Mouse (Mus musculus): ENCODE measurements around the gene 4931406P16Rik. TPM values are rescaled to one million over a fixed set of nuclear protein-coding genes. Genes with fewer than 3 reads are reported as not detected.

Gene 4931406P16Rik
- polyA plus RNA-seq, 1 experiment = 35.0 TPM

- DNase-seq (ENCODE audit: low read depth) = no peak
Measured at GRCm38 (mm10) chr7:34312786-34313442, 437 bp downstream of the 4931406P16Rik start.

- DNase-seq (ENCODE audit: low read depth) = no peak
Measured at GRCm38 (mm10) chr7:34309186-34309764, 4.1 kb downstream of the 4931406P16Rik start.

- DNase-seq (ENCODE audit: low read depth) = no peak
Measured at GRCm38 (mm10) chr7:34308586-34308985, 4.8 kb downstream of the 4931406P16Rik start.

- no peak for DNase-seq (ENCODE audit: low read depth)
Measured at GRCm38 (mm10) chr7:34305454-34305853, 7.9 kb downstream of the 4931406P16Rik start.

- DNase-seq (ENCODE audit: low read depth) = no peak
Measured at GRCm38 (mm10) chr7:34302651-34303050, 10.7 kb downstream of the 4931406P16Rik start.

- no peak for DNase-seq (ENCODE audit: low read depth)
Measured at GRCm38 (mm10) chr7:34301952-34302351, 11.4 kb downstream of the 4931406P16Rik start.

GRCm38 (mm10) chr7:34298818-34299217 is 14.5 kb downstream of the 4931406P16Rik start:
- DNase-seq (ENCODE audit: low read depth) = no peak

GRCm38 (mm10) chr7:34296124-34296523 is 17.2 kb downstream of the 4931406P16Rik start:
- DNase-seq (ENCODE audit: low read depth) = no peak

GRCm38 (mm10) chr7:34292633-34293032 is 20.7 kb downstream of the 4931406P16Rik start:
- DNase-seq (ENCODE audit: low read depth) = no peak

GRCm38 (mm10) chr7:34291265-34291664 is 22.1 kb downstream of the 4931406P16Rik start:
- no peak for DNase-seq (ENCODE audit: low read depth)

GRCm38 (mm10) chr7:34290450-34291151 is 22.8 kb downstream of the 4931406P16Rik start:
- peak; percentile 47 for DNase-seq (ENCODE audit: low read depth)

- DNase-seq (ENCODE audit: low read depth) = no peak
Measured at GRCm38 (mm10) chr7:34277656-34278055, 35.7 kb downstream of the 4931406P16Rik start.

- DNase-seq (ENCODE audit: low read depth) = no peak
Measured at GRCm38 (mm10) chr7:34276066-34276465, 37.3 kb downstream of the 4931406P16Rik start.

GRCm38 (mm10) chr7:34272465-34272864 is 40.9 kb downstream of the 4931406P16Rik start:
- no peak for DNase-seq (ENCODE audit: low read depth)

GRCm38 (mm10) chr7:34268463-34268862 is 44.9 kb downstream of the 4931406P16Rik start:
- no peak for DNase-seq (ENCODE audit: low read depth)

- DNase-seq (ENCODE audit: low read depth) = no peak
Measured at GRCm38 (mm10) chr7:34266421-34266820, 46.9 kb downstream of the 4931406P16Rik start.

GRCm38 (mm10) chr7:34265876-34266346 is 47.4 kb downstream of the 4931406P16Rik start:
- no peak for DNase-seq (ENCODE audit: low read depth)

GRCm38 (mm10) chr7:34263437-34263836 is 49.9 kb downstream of the 4931406P16Rik start:
- no peak for DNase-seq (ENCODE audit: low read depth)

- no peak for DNase-seq (ENCODE audit: low read depth)
Measured at GRCm38 (mm10) chr7:34258407-34258806, 54.9 kb downstream of the 4931406P16Rik start.

- DNase-seq (ENCODE audit: low read depth) = no peak
Measured at GRCm38 (mm10) chr7:34257279-34257678, 56.1 kb downstream of the 4931406P16Rik start.

- no peak for DNase-seq (ENCODE audit: low read depth)
Measured at GRCm38 (mm10) chr7:34255916-34256315, 57.4 kb downstream of the 4931406P16Rik start.

- DNase-seq (ENCODE audit: low read depth) = no peak
Measured at GRCm38 (mm10) chr7:34255137-34255536, 58.2 kb downstream of the 4931406P16Rik start.

- DNase-seq (ENCODE audit: low read depth) = no peak
Measured at GRCm38 (mm10) chr7:34252030-34252429, 61.3 kb downstream of the 4931406P16Rik start.

Data from gonadal fat pad, adult 2 months (tissue).